Comparison of ENCODE assay signal across 8 mouse cellular contexts in the genomic region with DNA sequence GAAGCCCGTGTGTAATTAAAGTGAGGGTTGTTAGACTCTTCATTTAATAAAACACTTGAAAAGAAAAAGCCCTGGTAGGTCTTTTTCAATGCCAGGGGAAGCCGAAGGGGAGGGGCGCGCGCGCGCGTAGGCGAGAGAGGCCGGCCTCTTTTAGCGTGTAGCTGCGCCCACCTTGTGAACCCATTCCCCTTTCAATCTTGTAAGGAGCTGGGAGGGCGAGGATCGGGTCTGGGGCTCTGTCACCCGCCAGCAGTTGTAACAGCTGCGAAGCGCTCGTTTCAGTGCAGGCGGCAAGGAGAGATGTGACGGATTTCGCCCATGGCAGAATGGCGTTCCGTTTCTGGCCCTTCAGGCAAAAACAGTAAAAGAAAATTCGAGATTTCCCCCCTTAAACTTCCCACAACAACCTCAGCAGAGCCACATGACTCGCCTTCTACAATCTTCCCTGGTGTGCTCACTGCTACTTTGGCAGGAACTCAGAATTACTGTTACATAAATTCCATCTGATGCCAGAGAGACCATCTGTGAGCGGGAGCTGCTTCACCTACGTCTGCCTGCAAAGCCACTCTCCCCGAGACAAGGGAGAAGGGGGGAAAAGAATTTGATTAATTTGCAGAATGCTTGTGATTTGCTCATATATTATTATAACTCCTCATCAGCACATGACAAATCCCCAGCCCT.
DNase-seq lines count a peak whose midpoint lies in the region; ATAC-seq lines count a peak whose summit lies in the region.

No protein-coding gene starts in this region.

- peaks cover 64% of the 10 kb centered on the region for H3K27me3 ChIP-seq in midbrain, embryonic 10.5 days (ENCODE audit: low read depth, poor library complexity, severe bottlenecking)
- H3K27me3 ChIP-seq in stomach, embryonic 16.5 days (ENCODE audit: control insufficient read depth, insufficient read depth, low read length), result no peaks in the 10 kb centered on the region

- WGBS in midbrain, embryonic 10.5 days, result 11% methylated on average over 28 of the region's 28 CpGs
- WGBS in stomach, embryonic 16.5 days, result 5% methylated on average over 28 of the region's 28 CpGs

- no peaks in the 10 kb centered on the region for H3K36me3 ChIP-seq in midbrain, embryonic 10.5 days
- no peaks in the 10 kb centered on the region for H3K36me3 ChIP-seq in stomach, embryonic 16.5 days (ENCODE audit: control insufficient read depth, insufficient read depth, low read length)

- peak overlapping the region; percentile 82 for H3K4me2 ChIP-seq in stomach, embryonic 16.5 days (ENCODE audit: low read depth, low read length)

- peak overlapping the region; percentile 65 for H3K9ac ChIP-seq in stomach, embryonic 16.5 days (ENCODE audit: low read length)

- no peaks in the 10 kb centered on the region for H3K9me3 ChIP-seq in midbrain, embryonic 10.5 days (replicated peaks)
- H3K9me3 ChIP-seq in stomach, embryonic 16.5 days (replicated peaks; ENCODE audit: control insufficient read depth, low read length), result no peaks in the 10 kb centered on the region

- no peak for ATAC-seq in stomach, embryonic 16.5 days (ENCODE audit: insufficient read depth, low FRiP score)

- peak; percentile 31 for DNase-seq in NIH3T3 (ENCODE audit: low read depth)
- DNase-seq in cerebellum, adult 18-20 months, result peak; percentile 84 to 85
- DNase-seq in forelimb bud, embryonic 11.5 days (ENCODE audit: low read depth, low spot score), result peak; percentile 72
- peak; percentile 87 to 95 for DNase-seq in layer of hippocampus, adult 18-20 months (ENCODE audit: low spot score in 2 of 2)
- DNase-seq in midbrain, embryonic 10.5 days (ENCODE audit: low spot score), result peak; percentile 39
- no peak for DNase-seq in thymus, postnatal 14 days
- DNase-seq in spleen, postnatal 14 days (ENCODE audit: low spot score in 2 of 2), result no peak

- peak overlapping the region; percentile 46 for H3K4me3 ChIP-seq in midbrain, embryonic 10.5 days
- peak overlapping the region; percentile 48 for H3K4me3 ChIP-seq in stomach, embryonic 16.5 days (replicated peaks; ENCODE audit: low read length)

- H3K27ac ChIP-seq in midbrain, embryonic 10.5 days (replicated peaks), result peak overlapping the region; percentile 67
- H3K27ac ChIP-seq in stomach, embryonic 16.5 days (ENCODE audit: low read length), result peak overlapping the region; percentile 62

- peaks cover 47% of the 10 kb centered on the region for H3K4me1 ChIP-seq in midbrain, embryonic 10.5 days
- H3K4me1 ChIP-seq in stomach, embryonic 16.5 days (ENCODE audit: control insufficient read depth, insufficient read depth, low read length), result peaks cover 15% of the 10 kb centered on the region

Comparison
In these comparisons a context has a peak if more than half of its experiments do, and no peak if none do; other contexts are left out.
1. DNase-seq: peak in NIH3T3 (single experiment), cerebellum, adult 18-20 months (2 of 2), forelimb bud, embryonic 11.5 days (single experiment), layer of hippocampus, adult 18-20 months (2 of 2) and midbrain, embryonic 10.5 days (single experiment); none in thymus, postnatal 14 days (single experiment) and spleen, postnatal 14 days (0 of 2).